Mouse (Mus musculus): ENCODE measurements around the gene Fbxw2.

- TF ChIP-seq CTCF (IDR thresholded peaks at IDR 0.05; ENCODE audit: extremely low read depth, insufficient read depth, insufficient read length, insufficient replicate concordance) (no peak), POLR2A (IDR thresholded peaks at IDR 0.05; ENCODE audit: low read depth, low read length) (no peak)
Observed at GRCm38 (mm10) chr2:34843211-34843939, 17.3 kb upstream of the Fbxw2 start.

Measured in spleen, adult 2 months (tissue).